Mouse (Mus musculus): Measurements from ENCODE around the gene Hmcn1. TPM values are rescaled to one million over a fixed set of nuclear protein-coding genes. Genes with fewer than 3 reads are reported as not detected.
A peak's percentile ranks its signal among the peaks of the same experiment; 100 is the strongest.

The Hmcn1 gene
- polyA plus RNA-seq, 1 experiment from 2014 or later = 3.3 TPM

GRCm38 (mm10) chr1:150759476-150760079, 233.7 kb downstream of the Hmcn1 start:
- H3K27ac ChIP-seq (ENCODE audit: low read length) = no peak overlapping the region
- no peak overlapping the region for H3K9ac ChIP-seq (ENCODE audit: low read depth, low read length)
- no peaks in the 10 kb centered on the region for H3K27me3 ChIP-seq (replicated peaks; ENCODE audit: control insufficient read depth, insufficient read depth, low read length)
- H3K4me2 ChIP-seq (ENCODE audit: low read depth, low read length) = no peak overlapping the region
- no peak overlapping the region for H3K4me3 ChIP-seq (ENCODE audit: low read length)
- no peaks in the 10 kb centered on the region for H3K9me3 ChIP-seq (ENCODE audit: control insufficient read depth, low read length)
- H3K36me3 ChIP-seq (ENCODE audit: control insufficient read depth, insufficient read depth, low read length) = no peaks in the 10 kb centered on the region
- WGBS = 44% methylated on average over 2 of the region's 2 CpGs
- ATAC-seq = peak; percentile 52; the same call in 1 of the 2 replicates
- no peaks in the 10 kb centered on the region for H3K4me1 ChIP-seq (ENCODE audit: control insufficient read depth, insufficient read depth, low read length)

GRCm38 (mm10) chr1:150753920-150754319, 239.3 kb downstream of the Hmcn1 start:
- Histone ChIP-seq H3K36me3 (ENCODE audit: control insufficient read depth, insufficient read depth, low read length) (no peaks in the 10 kb centered on the region), H3K9me3 (ENCODE audit: control insufficient read depth, low read length) (no peaks in the 10 kb centered on the region), H3K4me2 (ENCODE audit: low read depth, low read length) (no peak overlapping the region), H3K27ac (ENCODE audit: low read length) (no peak overlapping the region), H3K4me1 (ENCODE audit: control insufficient read depth, insufficient read depth, low read length) (no peaks in the 10 kb centered on the region), H3K4me3 (ENCODE audit: low read length) (no peak overlapping the region), H3K9ac (ENCODE audit: low read depth, low read length) (no peak overlapping the region), H3K27me3 (replicated peaks; ENCODE audit: control insufficient read depth, insufficient read depth, low read length) (no peaks in the 10 kb centered on the region)
- 81% methylated on average over 5 of the region's 5 CpGs for WGBS
- no peak for ATAC-seq

- ATAC-seq = no peak
- 73% methylated on average over 3 of the region's 3 CpGs for WGBS
- Histone ChIP-seq H3K4me2 (ENCODE audit: low read depth, low read length) (no peak overlapping the region), H3K27me3 (replicated peaks; ENCODE audit: control insufficient read depth, insufficient read depth, low read length) (no peaks in the 10 kb centered on the region), H3K27ac (ENCODE audit: low read length) (no peak overlapping the region), H3K4me1 (ENCODE audit: control insufficient read depth, insufficient read depth, low read length) (no peaks in the 10 kb centered on the region), H3K9me3 (ENCODE audit: control insufficient read depth, low read length) (no peaks in the 10 kb centered on the region), H3K36me3 (ENCODE audit: control insufficient read depth, insufficient read depth, low read length) (no peaks in the 10 kb centered on the region), H3K4me3 (ENCODE audit: low read length) (no peak overlapping the region), H3K9ac (ENCODE audit: low read depth, low read length) (no peak overlapping the region)
These were observed 244.5 kb downstream of the Hmcn1 start for GRCm38 (mm10) chr1:150748783-150749182.

GRCm38 (mm10) chr1:150747771-150748170, 245.5 kb downstream of the Hmcn1 start:
- ATAC-seq = no peak
- WGBS = 82% methylated on average over 4 of the region's 4 CpGs
- H3K4me1 ChIP-seq (ENCODE audit: control insufficient read depth, insufficient read depth, low read length) = 0 out of 2 replicates have a peak, but pooled peaks cover 2% of the 10 kb centered on the region

GRCm38 (mm10) chr1:150743097-150743843, 250.0 kb downstream of the Hmcn1 start:
- H3K4me1 ChIP-seq (ENCODE audit: control insufficient read depth, insufficient read depth, low read length) = 0 out of 2 replicates have a peak, but pooled peaks cover 2% of the 10 kb centered on the region
- H3K9me3 ChIP-seq (ENCODE audit: control insufficient read depth, low read length) = no peaks in the 10 kb centered on the region
- no peak overlapping the region for H3K27ac ChIP-seq (ENCODE audit: low read length)
- no peak overlapping the region for H3K4me3 ChIP-seq (ENCODE audit: low read length)
- WGBS = 75% methylated on average over 19 of the region's 19 CpGs
- no peaks in the 10 kb centered on the region for H3K27me3 ChIP-seq (replicated peaks; ENCODE audit: control insufficient read depth, insufficient read depth, low read length)
- ATAC-seq = peak; percentile 44; the same call in 1 of the 2 replicates
- H3K36me3 ChIP-seq (ENCODE audit: control insufficient read depth, insufficient read depth, low read length) = no peaks in the 10 kb centered on the region
- H3K9ac ChIP-seq (ENCODE audit: low read depth, low read length) = no peak overlapping the region
- H3K4me2 ChIP-seq (ENCODE audit: low read depth, low read length) = no peak overlapping the region

More at GRCm38 (mm10) chr1:150747771-150748170, 245.5 kb downstream of the Hmcn1 start:
- H3K9me3 ChIP-seq (ENCODE audit: control insufficient read depth, low read length) = no peaks in the 10 kb centered on the region
- no peak overlapping the region for H3K4me2 ChIP-seq (ENCODE audit: low read depth, low read length)
- H3K36me3 ChIP-seq (ENCODE audit: control insufficient read depth, insufficient read depth, low read length) = no peaks in the 10 kb centered on the region
- H3K4me3 ChIP-seq (ENCODE audit: low read length) = no peak overlapping the region
- H3K27me3 ChIP-seq (replicated peaks; ENCODE audit: control insufficient read depth, insufficient read depth, low read length) = no peaks in the 10 kb centered on the region
- no peak overlapping the region for H3K9ac ChIP-seq (ENCODE audit: low read depth, low read length)
- H3K27ac ChIP-seq (ENCODE audit: low read length) = no peak overlapping the region

- peak; percentile 91 for ATAC-seq
- H3K36me3 ChIP-seq (ENCODE audit: control insufficient read depth, insufficient read depth, low read length) = no peaks in the 10 kb centered on the region
- no peak overlapping the region for H3K4me3 ChIP-seq (ENCODE audit: low read length)
- no peak overlapping the region for H3K27ac ChIP-seq (ENCODE audit: low read length)
- H3K9ac ChIP-seq (ENCODE audit: low read depth, low read length) = no peak overlapping the region
- H3K4me2 ChIP-seq (ENCODE audit: low read depth, low read length) = no peak overlapping the region
- no peaks in the 10 kb centered on the region for H3K9me3 ChIP-seq (ENCODE audit: control insufficient read depth, low read length)
- 69% methylated on average over 7 of the region's 7 CpGs for WGBS
- H3K4me1 ChIP-seq (ENCODE audit: control insufficient read depth, insufficient read depth, low read length) = 0 out of 2 replicates have a peak, but pooled peaks cover 2% of the 10 kb centered on the region
- no peaks in the 10 kb centered on the region for H3K27me3 ChIP-seq (replicated peaks; ENCODE audit: control insufficient read depth, insufficient read depth, low read length)
These were observed 250.7 kb downstream of the Hmcn1 start for GRCm38 (mm10) chr1:150742376-150743087.

- 60% methylated on average over 5 of the region's 5 CpGs for WGBS
- no peak overlapping the region for H3K4me2 ChIP-seq (ENCODE audit: low read depth, low read length)
- no peaks in the 10 kb centered on the region for H3K36me3 ChIP-seq (ENCODE audit: control insufficient read depth, insufficient read depth, low read length)
- no peaks in the 10 kb centered on the region for H3K27me3 ChIP-seq (replicated peaks; ENCODE audit: control insufficient read depth, insufficient read depth, low read length)
- no peak overlapping the region for H3K27ac ChIP-seq (ENCODE audit: low read length)
- no peaks in the 10 kb centered on the region for H3K4me1 ChIP-seq (ENCODE audit: control insufficient read depth, insufficient read depth, low read length)
- no peak overlapping the region for H3K4me3 ChIP-seq (ENCODE audit: low read length)
- H3K9ac ChIP-seq (ENCODE audit: low read depth, low read length) = no peak overlapping the region
- no peaks in the 10 kb centered on the region for H3K9me3 ChIP-seq (ENCODE audit: control insufficient read depth, low read length)
- ATAC-seq = no peak
These were observed 281.8 kb downstream of the Hmcn1 start for GRCm38 (mm10) chr1:150711438-150711837.

- H3K27me3 ChIP-seq (replicated peaks; ENCODE audit: control insufficient read depth, insufficient read depth, low read length) = no peaks in the 10 kb centered on the region
- no peak overlapping the region for H3K4me2 ChIP-seq (ENCODE audit: low read depth, low read length)
- H3K9ac ChIP-seq (ENCODE audit: low read depth, low read length) = no peak overlapping the region
- ATAC-seq = no peak
- no peaks in the 10 kb centered on the region for H3K4me1 ChIP-seq (ENCODE audit: control insufficient read depth, insufficient read depth, low read length)
- no peaks in the 10 kb centered on the region for H3K36me3 ChIP-seq (ENCODE audit: control insufficient read depth, insufficient read depth, low read length)
- 85% methylated on average over 4 of the region's 4 CpGs for WGBS
- H3K4me3 ChIP-seq (ENCODE audit: low read length) = no peak overlapping the region
- H3K9me3 ChIP-seq (ENCODE audit: control insufficient read depth, low read length) = no peaks in the 10 kb centered on the region
- no peak overlapping the region for H3K27ac ChIP-seq (ENCODE audit: low read length)
These were observed 286.7 kb downstream of the Hmcn1 start for GRCm38 (mm10) chr1:150706502-150706901.

- H3K4me2 ChIP-seq (ENCODE audit: low read depth, low read length) = no peak overlapping the region
- no peaks in the 10 kb centered on the region for H3K27me3 ChIP-seq (replicated peaks; ENCODE audit: control insufficient read depth, insufficient read depth, low read length)
- no peaks in the 10 kb centered on the region for H3K36me3 ChIP-seq (ENCODE audit: control insufficient read depth, insufficient read depth, low read length)
- no peak overlapping the region for H3K9ac ChIP-seq (ENCODE audit: low read depth, low read length)
- WGBS = 85% methylated on average over 3 of the region's 3 CpGs
- H3K4me3 ChIP-seq (ENCODE audit: low read length) = no peak overlapping the region
- no peak overlapping the region for H3K27ac ChIP-seq (ENCODE audit: low read length)
- ATAC-seq = no peak
- no peaks in the 10 kb centered on the region for H3K9me3 ChIP-seq (ENCODE audit: control insufficient read depth, low read length)
- H3K4me1 ChIP-seq (ENCODE audit: control insufficient read depth, insufficient read depth, low read length) = no peaks in the 10 kb centered on the region
These were observed 295.5 kb downstream of the Hmcn1 start for GRCm38 (mm10) chr1:150697749-150698148.
